Mouse (Mus musculus) retina, postnatal 1 day (tissue): ENCODE measurements around the gene Grk3.

Experiments used
- DNase-seq: peaks from one replicate; pipeline ENCODE4 v3.0.0-alpha.2; 2012

Grk3 gene

GRCm38 (mm10) chr5:112932878-112933567, 82.6 kb downstream of the Grk3 start:
- no peak for DNase-seq

GRCm38 (mm10) chr5:112931901-112932300, 83.7 kb downstream of the Grk3 start:
- no peak for DNase-seq

- DNase-seq = no peak
These were observed 87.2 kb downstream of the Grk3 start for GRCm38 (mm10) chr5:112928201-112928881.

- DNase-seq = no peak
These were observed 90.2 kb downstream of the Grk3 start for GRCm38 (mm10) chr5:112925422-112925821.

GRCm38 (mm10) chr5:112924806-112925205, 90.8 kb downstream of the Grk3 start:
- DNase-seq = no peak

GRCm38 (mm10) chr5:112923841-112924240, 91.8 kb downstream of the Grk3 start:
- DNase-seq = no peak

- DNase-seq = no peak
These were observed 93.7 kb downstream of the Grk3 start for GRCm38 (mm10) chr5:112921914-112922313.

- DNase-seq = no peak
These were observed 105.2 kb downstream of the Grk3 start for GRCm38 (mm10) chr5:112910381-112910780.

- no peak for DNase-seq
These were observed 107.4 kb downstream of the Grk3 start for GRCm38 (mm10) chr5:112908169-112908614.

- DNase-seq = no peak
These were observed 108.1 kb downstream of the Grk3 start for GRCm38 (mm10) chr5:112907504-112907903.

- DNase-seq = no peak
These were observed 119.6 kb downstream of the Grk3 start, which contains the start of gene Myo18b for GRCm38 (mm10) chr5:112895674-112896654. Gene Myo18b, minus strand, starts transcription at chr5:112896362.

GRCm38 (mm10) chr5:112893462-112894060, 122.0 kb downstream of the Grk3 start:
- DNase-seq = no peak

GRCm38 (mm10) chr5:112892411-112892810, 123.2 kb downstream of the Grk3 start:
- no peak for DNase-seq

- peak; percentile 26 for DNase-seq
These were observed 126.9 kb downstream of the Grk3 start for GRCm38 (mm10) chr5:112888651-112889050.

- DNase-seq = peak; percentile 76
These were observed 128.7 kb downstream of the Grk3 start for GRCm38 (mm10) chr5:112886687-112887491.

- DNase-seq = no peak
These were observed 138.0 kb downstream of the Grk3 start for GRCm38 (mm10) chr5:112877391-112878115.

GRCm38 (mm10) chr5:112876846-112877390, 138.7 kb downstream of the Grk3 start:
- peak; percentile 70 for DNase-seq

GRCm38 (mm10) chr5:112872999-112873398, 142.6 kb downstream of the Grk3 start:
- DNase-seq = no peak

GRCm38 (mm10) chr5:112870729-112871128, 144.9 kb downstream of the Grk3 start:
- peak; percentile 78 for DNase-seq

GRCm38 (mm10) chr5:112868620-112869019, 147.0 kb downstream of the Grk3 start:
- no peak for DNase-seq
